Mouse (Mus musculus) liver, adult 2 months (tissue): ENCODE results near the gene D930048N14Rik. TPM values are rescaled to one million over a fixed set of nuclear protein-coding genes. Genes with fewer than 3 reads are reported as not detected.
"Not testable (repeated sequence)": the region's sequence is repeated elsewhere in the genome, so short reads cannot be mapped to it uniquely, and the experiment has no call there.

ENCODE experiments used
- DNase-seq: peaks from one replicate; pipeline ENCODE4 v3.0.0-alpha.2; 2011; ENCODE audit warnings: low read depth, low spot score; ENCODE audit errors: extremely low read depth
- H3K27ac ChIP-seq: fragments of 200-500 bp; replicated peaks from 2 replicates; pipeline ENCODE4 v1.5.1; 2012; ENCODE audit warnings: low read depth, mild to moderate bottlenecking, control low read depth, inconsistent platforms, low read length; ENCODE audit not compliant: insufficient read depth
- H3K27me3 ChIP-seq: fragments of 200-500 bp; 2 replicates; pipeline ENCODE4 v1.6.1; 2012; ENCODE audit warnings: mild to moderate bottlenecking, moderate library complexity, low read length, inconsistent platforms; ENCODE audit not compliant: control insufficient read depth, insufficient read depth
- H3K36me3 ChIP-seq: fragments of 200-500 bp; 2 replicates; pipeline ENCODE4 v1.6.1; 2012; ENCODE audit warnings: low read length, inconsistent platforms; ENCODE audit not compliant: control insufficient read depth, insufficient read depth
- H3K4me1 ChIP-seq: fragments of 200-500 bp; 2 replicates; pipeline ENCODE4 v1.6.1; 2011; ENCODE audit warnings: low read length; ENCODE audit not compliant: control insufficient read depth, insufficient read depth
- H3K4me3 ChIP-seq: fragments of 200-500 bp; 2 replicates; pipeline ENCODE4 v1.5.1; 2011; ENCODE audit warnings: low read depth, mild to moderate bottlenecking, control low read depth, low read length, moderate library complexity; ENCODE audit not compliant: insufficient read depth
- H3K79me2 ChIP-seq: fragments of 200-500 bp; 2 replicates; pipeline ENCODE4 v1.6.1; 2012; ENCODE audit warnings: inconsistent platforms, mild to moderate bottlenecking, low read length, moderate library complexity; ENCODE audit not compliant: control insufficient read depth, insufficient read depth
- H3K9ac ChIP-seq: fragments of 200-500 bp; 2 replicates; pipeline ENCODE4 v1.6.1; 2012; ENCODE audit warnings: low read depth, mild to moderate bottlenecking, control low read depth, inconsistent platforms, low read length
- CTCF ChIP-seq: fragments of 200-500 bp; IDR thresholded peaks from 2 replicates; pipeline ENCODE4 v1.5.1; 2011; ENCODE audit warnings: low read depth, low read length, control low read depth
- POLR2A ChIP-seq: fragments of 200-500 bp; IDR thresholded peaks from 2 replicates; pipeline ENCODE4 v1.6.1; 2011; ENCODE audit warnings: low read length, control low read depth; ENCODE audit not compliant: insufficient read depth; ENCODE audit errors: extremely low read depth
- WGBS: fragments of 180-500 bp; shearing (Covaris S2); methylation state at CpG from one replicate; pipeline ENCODE4 v1.1.7; 2018; 5-methylcytosine and 5-hydroxymethylcytosine counted together
- polyA plus RNA-seq: library from polyadenylated mRNA; depleted of rRNA; stranded (reverse); fragments of >200 nt; gene quantifications from 2 replicates; pipeline ENCODE4 v1.2.3, GENCODE M21; 2012
- total RNA-seq: library from RNA; depleted of rRNA; stranded (reverse); fragments of >200 nt; gene quantifications from 2 replicates; pipeline ENCODE4 v1.2.3, GENCODE M21; 2014

Gene D930048N14Rik
- total and polyA plus RNA-seq, 2 experiments: 1.3 to 10.9 TPM

- no peak overlapping the region for H3K9ac ChIP-seq
- peaks cover 6% of the 10 kb centered on the region for H3K4me1 ChIP-seq
- peak; percentile 79 for DNase-seq
- peaks cover 12% of the 10 kb centered on the region; the same call in 1 of the 2 replicates for H3K79me2 ChIP-seq
- 58% methylated on average over 6 of the region's 6 CpGs for WGBS
- no peak for TF ChIP-seq CTCF
- no peak for TF ChIP-seq POLR2A
- H3K27me3 ChIP-seq: no peaks in the 10 kb centered on the region
- peaks cover 6% of the 10 kb centered on the region; the same call in 1 of the 2 replicates for H3K36me3 ChIP-seq
- no peak overlapping the region for H3K4me3 ChIP-seq
- no peak overlapping the region for H3K27ac ChIP-seq
These were observed 18.5 kb upstream of the D930048N14Rik start for GRCm38 (mm10) chr11:51632130-51632753.

GRCm38 (mm10) chr11:51633200-51633599 lies 17.6 kb upstream of the D930048N14Rik start:
- H3K9ac ChIP-seq, H3K4me1 ChIP-seq, DNase-seq, H3K36me3 ChIP-seq, H3K27me3 ChIP-seq, H3K27ac ChIP-seq, H3K4me3 ChIP-seq: not testable (repeated sequence)
- H3K79me2 ChIP-seq: peaks cover 12% of the 10 kb centered on the region; the same call in 1 of the 2 replicates
- WGBS: 89% methylated on average over 7 of the region's 7 CpGs

- peaks cover 6% of the 10 kb centered on the region for H3K4me1 ChIP-seq
- H3K36me3 ChIP-seq: 0 out of 2 replicates have a peak, but pooled peaks cover 2% of the 10 kb centered on the region
- no peak overlapping the region for H3K9ac ChIP-seq
- H3K79me2 ChIP-seq: peaks cover 12% of the 10 kb centered on the region; the same call in 1 of the 2 replicates
- H3K4me3 ChIP-seq: no peak overlapping the region
- WGBS: 82% methylated on average over 3 of the region's 3 CpGs
- TF ChIP-seq POLR2A (no peak), CTCF (no peak)
- no peaks in the 10 kb centered on the region for H3K27me3 ChIP-seq
- no peak overlapping the region for H3K27ac ChIP-seq
- no peak for DNase-seq
These were observed 17.0 kb upstream of the D930048N14Rik start for GRCm38 (mm10) chr11:51633721-51634120.

- peak overlapping the region; percentile 62 for H3K27ac ChIP-seq
- H3K79me2 ChIP-seq: peaks cover 9% of the 10 kb centered on the region; the same call in 1 of the 2 replicates
- peak overlapping the region; percentile 80 for H3K4me3 ChIP-seq
- TF ChIP-seq POLR2A (no peak), CTCF (no peak)
- H3K27me3 ChIP-seq: no peaks in the 10 kb centered on the region
- peaks cover 6% of the 10 kb centered on the region for H3K4me1 ChIP-seq
- WGBS: 5% methylated on average over 6 of the region's 6 CpGs
- no peaks in the 10 kb centered on the region for H3K36me3 ChIP-seq
- peak overlapping the region; percentile 69 for H3K9ac ChIP-seq
- no peak for DNase-seq
These were observed 15.6 kb upstream of the D930048N14Rik start for GRCm38 (mm10) chr11:51635127-51635524.

GRCm38 (mm10) chr11:51635525-51636322 lies 15.0 kb upstream of the D930048N14Rik start, which contains the start of gene Rmnd5b:
Rmnd5b (minus strand) TSS chr11:51635896.
- peak; percentile 75 for DNase-seq
- no peaks in the 10 kb centered on the region for H3K27me3 ChIP-seq
- peaks cover 6% of the 10 kb centered on the region for H3K4me1 ChIP-seq
- TF ChIP-seq POLR2A: 0 out of 2 replicates have a peak, but pooled peaks have one; percentile 27
- no peak for TF ChIP-seq CTCF
- peak within 1 kb of the TSS; percentile 69 for H3K9ac ChIP-seq
- no peaks in the 10 kb centered on the region for H3K36me3 ChIP-seq
- H3K79me2 ChIP-seq: peaks cover 8% of the 10 kb centered on the region; the same call in 1 of the 2 replicates
- WGBS: under 1% methylated on average over 61 of the region's 61 CpGs
- peak within 1 kb of the TSS; percentile 62 for H3K27ac ChIP-seq
- H3K4me3 ChIP-seq: peak within 1 kb of the TSS; percentile 80
